Mouse (Mus musculus) skeletal muscle tissue, adult 2 months (tissue): Measurements from ENCODE around the gene Rnf115.

ENCODE experiments used
- DNase-seq: peaks from one replicate; pipeline ENCODE4 v3.0.0-alpha.2; 2012; ENCODE audit warnings: low read depth, low spot score

The Rnf115 gene

DNA sequence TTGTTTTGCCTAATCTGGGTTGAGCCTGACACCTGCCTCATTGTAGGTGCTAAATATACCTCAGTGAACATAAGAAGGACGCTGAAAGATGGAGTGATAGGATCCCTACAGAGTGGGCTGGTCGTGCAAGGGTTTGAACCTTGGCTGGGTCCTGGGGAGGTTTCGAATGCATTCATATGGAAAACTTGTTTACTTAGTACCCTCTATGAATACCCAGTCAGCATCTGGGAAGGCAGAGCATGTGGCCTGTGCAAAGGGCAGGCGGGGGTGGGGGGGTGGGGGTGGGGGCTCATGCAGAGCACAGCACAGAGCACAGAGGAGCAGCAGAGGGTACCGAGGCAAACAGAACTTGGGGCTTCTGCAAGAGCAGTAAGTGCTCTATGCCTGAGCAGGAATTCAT, 105.5 kb downstream of the Rnf115 start:
- no peak for DNase-seq

DNA sequence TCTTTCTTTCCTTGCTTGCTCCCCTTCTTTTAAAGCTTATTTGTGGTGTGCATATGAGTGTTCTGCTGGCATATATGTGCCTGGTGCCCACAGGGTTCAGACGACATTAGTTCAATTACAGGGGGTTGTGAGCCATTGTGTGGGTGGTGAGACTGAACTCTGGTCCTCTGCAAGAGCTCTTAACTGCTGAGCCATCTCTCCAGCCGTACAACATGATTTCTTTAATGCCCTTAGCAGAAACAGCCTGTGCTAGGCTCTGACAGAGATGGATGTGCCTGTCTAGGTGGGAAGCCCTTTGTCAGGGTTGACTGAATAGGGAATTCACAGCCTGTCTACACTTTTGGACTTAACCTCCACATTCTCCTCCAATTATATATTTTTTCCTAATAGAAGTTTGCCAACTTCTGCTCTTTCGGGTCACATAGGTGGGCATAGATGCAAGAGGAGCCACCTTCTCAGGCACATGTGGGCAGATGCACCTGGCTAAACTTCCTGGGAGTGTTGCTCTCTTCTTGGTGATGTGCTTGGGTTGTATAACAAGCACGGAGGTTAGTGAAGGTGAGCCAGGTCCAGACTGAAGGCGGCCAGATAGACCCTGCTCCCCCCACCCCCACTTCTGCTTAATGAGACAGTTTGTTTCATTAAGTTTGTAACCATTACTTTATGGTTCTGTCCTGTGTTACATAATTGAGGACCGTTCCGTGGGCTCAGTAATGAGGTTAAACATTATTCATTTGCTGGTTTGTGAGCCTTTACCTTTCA, 107.3 kb downstream of the Rnf115 start:
- DNase-seq = no peak

- no peak for DNase-seq
Measured at GRCm38 (mm10) chr3:96836414-96836813, 109.0 kb downstream of the Rnf115 start.

DNA sequence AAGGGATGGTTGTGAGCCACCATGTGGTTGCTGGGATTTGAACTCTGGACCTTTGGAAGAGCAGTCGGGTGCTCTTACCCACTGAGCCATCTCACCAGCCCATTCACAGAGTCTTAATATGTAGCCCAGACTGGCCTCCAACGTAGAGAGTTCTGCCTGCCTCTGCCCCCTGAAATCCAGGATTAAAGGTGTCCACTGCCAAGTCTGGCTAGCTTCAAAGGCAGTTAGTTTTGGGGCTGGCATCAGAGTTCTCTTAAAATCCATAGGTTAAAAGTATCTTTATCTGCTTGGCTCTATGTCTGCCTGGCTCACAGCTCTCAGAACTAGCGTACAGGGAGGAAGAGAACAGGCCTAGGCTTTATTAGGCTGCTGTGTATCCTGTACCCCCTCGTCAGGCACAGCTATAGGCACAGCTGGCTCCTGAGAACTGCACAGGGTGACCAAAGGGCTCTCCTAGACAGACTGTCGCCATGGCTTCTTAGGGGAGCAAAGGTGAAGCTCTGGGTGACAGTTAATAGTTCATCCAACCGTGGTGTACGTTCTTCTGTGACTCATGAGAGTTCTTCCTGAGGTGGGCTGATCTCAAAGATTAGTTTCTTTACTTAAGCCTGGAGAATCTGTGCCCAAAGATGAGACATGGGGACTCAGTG, 111.7 kb downstream of the Rnf115 start:
- DNase-seq = no peak
